Mouse (Mus musculus): ENCODE data around the gene Rab21.
"Not testable (repeated sequence)": the region's sequence is repeated elsewhere in the genome, so short reads cannot be mapped to it uniquely, and the experiment has no call there.

The Rab21 gene

DNA sequence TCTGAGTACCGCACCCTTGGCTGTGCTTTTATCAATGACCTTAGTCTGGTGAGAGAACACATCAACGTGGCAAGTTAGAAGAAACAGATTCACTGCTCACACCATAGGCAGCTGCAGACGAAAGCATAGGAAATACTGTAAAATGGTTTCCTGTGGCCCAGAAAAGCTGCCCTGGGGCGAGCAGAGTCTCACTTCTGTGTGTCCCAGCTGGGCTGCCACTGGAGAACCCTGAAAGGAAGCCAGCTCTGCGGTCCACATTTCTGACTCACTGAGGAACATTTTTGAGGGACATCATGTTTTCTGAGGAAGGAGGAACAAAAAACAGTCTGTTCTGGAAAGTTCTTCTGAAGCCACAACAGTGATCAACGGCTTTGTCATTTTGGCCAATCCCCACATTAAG, 13.1 kb upstream of the Rab21 start:
- DNase-seq (ENCODE audit: low read depth, low spot score), result no peak

DNA sequence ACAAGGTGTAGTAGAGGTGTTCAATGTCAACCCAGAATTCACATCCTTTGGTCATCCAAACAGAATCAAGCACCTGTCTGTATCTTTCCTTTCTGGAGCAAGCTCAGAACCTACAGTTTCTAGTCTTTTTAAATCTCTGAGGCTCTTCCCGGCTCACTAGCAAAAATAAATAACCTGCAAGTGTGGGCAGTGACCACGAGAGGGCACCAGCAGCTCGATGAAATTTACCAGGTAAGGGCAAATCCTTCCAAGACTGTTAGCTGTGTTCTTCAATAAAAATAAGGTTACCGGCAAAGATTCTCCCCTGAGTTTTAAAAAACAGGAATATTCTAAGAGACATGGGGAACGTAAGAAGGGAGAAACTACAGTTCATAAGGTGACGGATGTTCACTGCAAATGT, 7.9 kb upstream of the Rab21 start:
- peak; percentile 75 for DNase-seq (ENCODE audit: low read depth, low spot score)

DNA sequence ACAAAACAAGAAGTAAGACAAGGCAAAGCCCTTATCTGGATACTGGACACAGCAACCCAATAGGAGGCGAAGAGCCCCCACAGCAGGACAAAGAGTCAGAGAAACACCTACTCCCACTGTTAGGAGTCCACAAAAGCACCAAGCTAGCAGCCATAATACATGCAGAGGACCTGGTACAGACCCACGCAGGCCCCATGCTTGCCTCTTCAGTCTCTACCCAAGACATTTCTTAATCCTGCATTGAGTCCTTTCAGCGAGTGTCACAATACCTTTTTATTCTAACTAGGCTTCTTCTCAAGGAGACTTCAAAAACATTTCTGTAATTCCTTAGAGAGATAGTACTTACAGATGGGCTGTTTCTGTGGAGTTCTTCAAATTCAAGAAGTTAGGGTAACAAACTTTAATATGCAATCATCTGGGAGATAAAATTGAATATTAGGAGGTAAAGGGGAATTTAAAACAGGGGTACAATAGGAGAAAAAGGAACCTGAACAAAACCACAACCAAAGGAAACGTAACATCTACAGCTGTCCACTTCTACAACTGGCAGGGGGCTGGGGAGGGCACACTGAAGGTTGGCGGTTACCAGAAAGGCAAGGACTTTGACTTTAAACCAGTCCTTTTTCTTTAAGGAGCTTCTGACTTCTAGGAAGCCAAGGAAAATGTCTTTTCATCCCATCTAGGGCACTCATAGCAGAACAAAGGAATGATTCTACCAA, 6.1 kb upstream of the Rab21 start:
- DNase-seq (ENCODE audit: low read depth, low spot score), result no peak

DNA sequence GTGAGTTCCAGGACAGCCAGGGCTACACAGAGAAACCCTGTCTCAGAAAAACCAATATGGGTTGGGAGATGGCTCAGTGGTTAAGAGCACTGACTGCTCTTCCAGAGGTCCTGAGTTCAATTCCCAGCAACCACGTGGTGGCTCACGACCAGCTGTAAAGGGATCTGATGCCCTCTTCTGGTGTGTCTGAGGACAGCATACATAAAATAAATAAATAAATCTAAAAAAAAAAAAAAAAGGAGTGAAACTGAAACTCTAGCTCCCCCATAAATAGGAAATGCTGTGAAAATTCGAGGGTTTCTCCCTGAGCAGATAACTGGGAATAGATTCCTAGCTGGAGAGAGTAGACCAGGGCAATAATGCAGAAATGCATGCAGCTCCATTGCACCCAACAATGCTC, 3.0 kb upstream of the Rab21 start:
- not testable (repeated sequence) for DNase-seq (ENCODE audit: low read depth, low spot score)

DNA sequence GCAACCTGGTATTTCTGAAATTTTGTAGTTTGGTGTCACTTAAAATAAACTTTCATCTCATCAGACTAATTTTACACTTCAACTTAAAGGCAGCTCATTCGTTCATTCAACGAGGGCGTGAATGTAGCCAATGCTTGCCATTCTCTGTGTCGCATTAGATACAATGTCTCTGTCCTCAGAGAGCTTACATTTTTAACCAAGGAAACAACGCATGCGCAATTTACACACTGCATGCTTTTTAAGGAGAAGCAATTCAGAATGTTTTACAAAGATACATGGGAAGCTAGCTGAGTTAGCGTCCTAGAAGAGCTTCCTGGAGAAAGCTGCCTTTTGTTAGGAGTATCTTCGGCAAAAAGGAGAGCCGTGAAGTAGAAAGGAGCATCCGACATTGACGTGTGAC, 919 bp upstream of the Rab21 start:
- DNase-seq (ENCODE audit: low read depth, low spot score), result no peak

DNA sequence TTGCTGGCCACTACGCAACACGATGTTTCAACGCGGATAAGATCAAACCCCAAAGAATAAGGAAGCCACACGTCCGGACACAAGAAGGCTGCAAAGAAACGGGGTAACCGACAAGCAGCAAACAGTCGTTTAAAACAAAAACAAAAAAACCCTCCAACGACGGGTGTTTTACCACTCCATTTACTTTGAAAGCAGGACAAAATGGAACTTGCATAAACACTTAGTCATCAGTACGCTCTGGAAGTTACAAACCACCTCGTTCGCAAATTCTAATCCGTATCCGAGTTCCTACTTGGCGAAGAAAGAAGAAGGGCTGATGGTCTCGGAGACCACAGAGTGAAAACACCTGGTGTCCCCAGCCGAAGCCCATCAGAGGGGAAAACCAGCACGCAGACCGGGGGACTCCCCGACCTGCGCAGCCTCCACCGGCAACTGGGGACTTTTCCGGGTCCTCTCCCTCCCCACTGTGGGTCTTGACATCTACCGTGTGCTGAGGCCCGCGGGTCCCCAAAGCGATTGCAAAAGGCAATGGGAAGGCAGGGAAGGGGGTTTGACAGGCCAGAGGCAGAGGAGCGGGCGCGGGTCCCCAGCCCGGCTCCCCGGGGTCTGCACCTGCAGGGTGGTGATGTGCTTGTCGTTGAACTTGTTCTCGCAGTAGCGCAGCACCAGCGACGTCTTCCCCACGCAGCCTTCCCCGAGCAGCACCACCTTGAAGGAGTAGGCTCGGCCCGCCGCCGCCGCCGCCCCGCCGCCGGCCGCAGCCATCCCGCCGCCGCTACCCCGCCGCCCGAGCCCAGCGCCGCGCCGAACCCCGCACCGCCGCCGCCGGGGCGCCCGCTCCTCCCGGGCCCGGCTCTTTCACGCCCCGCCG, 577 bp downstream of the Rab21 start:
- DNase-seq (ENCODE audit: low read depth, low spot score), result no peak

DNA sequence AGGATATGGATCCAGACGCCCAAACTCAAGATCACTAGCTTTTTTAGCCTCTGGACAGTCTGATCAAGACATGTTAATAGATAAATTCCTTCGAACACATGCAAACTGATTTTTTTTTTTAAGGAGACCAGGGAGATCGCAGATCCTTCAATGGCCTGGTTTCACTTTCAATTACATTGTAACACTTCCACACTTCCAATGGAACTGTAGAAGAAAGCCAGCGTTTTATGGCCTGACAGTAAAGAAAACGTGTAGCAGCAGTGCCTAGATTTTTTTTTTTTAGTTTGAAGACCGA, 1.2 kb downstream of the Rab21 start:
- DNase-seq (ENCODE audit: low read depth, low spot score), result no peak

DNA sequence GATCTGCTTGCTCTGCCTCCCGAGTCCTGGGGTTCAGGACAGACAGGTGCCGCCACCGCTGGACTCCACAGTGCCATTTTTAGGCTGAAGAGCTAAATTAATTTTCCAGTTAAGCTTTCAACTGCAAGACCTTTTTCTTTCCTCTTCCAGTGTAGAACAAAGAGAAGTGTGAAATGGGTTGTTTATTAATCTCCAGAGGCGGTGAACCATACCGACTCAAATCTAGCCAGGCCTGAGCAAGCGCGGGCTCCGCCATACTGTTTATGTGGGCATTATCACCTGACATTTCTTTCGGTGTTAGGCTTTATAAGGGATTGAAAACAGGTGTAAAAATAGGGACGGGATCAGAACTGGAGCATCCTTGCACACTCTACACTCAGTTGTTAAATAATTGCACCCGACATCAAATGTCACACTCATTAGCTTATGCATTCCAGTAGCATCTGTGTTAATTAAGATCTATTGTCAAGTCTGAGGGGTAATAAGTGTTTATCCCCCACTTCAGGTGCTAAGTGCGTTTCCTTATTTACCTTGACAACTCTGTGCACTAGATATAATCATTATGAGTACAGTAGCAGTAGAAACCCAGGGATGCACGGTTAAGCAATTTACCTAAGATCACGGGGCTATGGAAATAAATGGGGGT, 1.6 kb downstream of the Rab21 start:
- DNase-seq (ENCODE audit: low read depth, low spot score), result no peak

DNA sequence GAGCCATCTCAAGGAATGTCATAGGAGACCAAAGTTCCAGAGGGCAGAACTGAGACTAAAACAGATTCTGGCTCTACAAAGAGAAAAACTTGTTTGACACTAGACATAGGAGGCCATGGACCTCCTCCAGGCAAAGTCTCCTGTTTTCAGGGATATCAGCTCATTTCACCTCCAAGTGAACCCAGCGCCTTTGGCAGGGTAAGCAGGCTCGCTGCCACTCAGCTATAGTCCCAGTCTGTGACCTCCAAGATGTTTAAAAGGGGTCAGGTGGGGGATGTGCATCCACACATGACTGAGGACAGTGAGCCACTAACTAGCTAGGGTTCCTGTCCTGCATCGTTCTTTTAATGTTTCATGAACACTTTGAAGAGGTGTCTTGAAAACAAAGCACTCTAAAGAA, 2.7 kb downstream of the Rab21 start:
- no peak for DNase-seq (ENCODE audit: low read depth, low spot score)

DNA sequence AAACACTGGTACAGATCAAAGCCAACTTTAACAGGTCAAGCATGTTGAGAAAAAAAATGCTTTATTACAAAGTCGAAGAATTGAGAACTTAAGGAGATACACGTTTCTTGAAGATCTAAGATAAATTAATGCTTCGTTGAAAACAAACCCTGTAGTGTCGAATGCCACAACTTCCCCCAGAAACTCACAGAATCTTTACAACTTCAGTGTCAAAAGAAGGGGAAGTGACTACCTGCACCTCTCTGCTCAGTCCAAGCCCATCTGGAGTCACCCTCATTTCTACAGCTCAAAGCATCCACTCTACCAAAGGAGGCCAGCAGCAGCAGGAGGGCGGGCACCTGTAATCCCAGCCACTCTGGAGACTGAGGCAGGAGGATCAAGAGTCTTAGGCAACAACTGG, 3.2 kb downstream of the Rab21 start:
- no peak for DNase-seq (ENCODE audit: low read depth, low spot score)

DNA sequence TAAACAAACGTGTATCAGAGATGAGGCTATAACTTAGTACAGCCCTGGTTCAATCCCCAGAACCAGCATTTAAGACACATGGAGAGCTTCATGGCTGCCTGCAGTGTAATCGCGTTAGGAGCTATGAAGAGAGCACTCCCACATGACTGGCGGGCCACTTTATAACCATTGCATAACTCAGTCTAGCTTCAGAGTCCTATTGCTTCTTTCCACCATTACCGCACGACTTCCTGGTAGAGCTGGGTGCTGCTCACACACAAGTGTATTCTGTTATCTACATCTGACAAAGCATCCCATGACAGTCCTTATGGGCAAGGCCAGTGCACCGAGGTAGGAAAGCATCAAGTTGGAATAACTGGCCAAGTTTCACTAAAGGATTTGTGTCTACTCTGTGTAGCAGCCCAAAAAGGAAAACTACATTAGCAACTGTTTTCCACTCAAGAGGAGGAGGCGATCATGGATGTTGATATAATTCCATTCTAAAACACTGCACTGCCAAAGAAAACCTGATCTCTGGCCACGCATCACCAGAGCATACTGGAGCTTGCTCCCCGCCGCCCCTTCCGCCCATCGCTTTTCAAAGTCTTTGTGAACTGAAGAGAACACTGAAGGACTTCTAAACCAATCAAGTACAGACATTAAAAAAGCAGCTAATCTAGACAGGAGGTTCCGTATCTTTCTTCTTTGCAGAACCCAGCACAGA, 4.0 kb downstream of the Rab21 start:
- DNase-seq (ENCODE audit: low read depth, low spot score), result no peak

DNA sequence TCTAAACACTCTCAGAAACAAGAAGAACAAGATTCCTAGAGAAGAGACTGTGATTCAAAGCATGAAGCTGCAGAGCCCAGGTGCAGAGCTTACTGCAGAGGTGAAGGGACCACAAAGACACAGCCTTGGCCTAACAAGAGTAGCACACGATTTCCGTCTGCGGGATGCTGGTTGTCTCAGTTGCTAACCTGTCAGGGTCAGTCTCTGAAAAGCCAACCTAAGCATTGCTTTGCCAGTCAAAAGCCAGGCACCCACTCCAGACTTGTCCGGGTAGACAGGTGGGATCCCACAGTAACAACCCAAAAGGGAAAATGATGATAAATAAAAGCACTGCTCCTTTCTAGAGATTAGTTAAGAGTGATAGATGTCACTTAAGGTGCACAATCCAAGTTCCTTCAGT, 6.2 kb downstream of the Rab21 start:
- DNase-seq (ENCODE audit: low read depth, low spot score), result no peak

DNA sequence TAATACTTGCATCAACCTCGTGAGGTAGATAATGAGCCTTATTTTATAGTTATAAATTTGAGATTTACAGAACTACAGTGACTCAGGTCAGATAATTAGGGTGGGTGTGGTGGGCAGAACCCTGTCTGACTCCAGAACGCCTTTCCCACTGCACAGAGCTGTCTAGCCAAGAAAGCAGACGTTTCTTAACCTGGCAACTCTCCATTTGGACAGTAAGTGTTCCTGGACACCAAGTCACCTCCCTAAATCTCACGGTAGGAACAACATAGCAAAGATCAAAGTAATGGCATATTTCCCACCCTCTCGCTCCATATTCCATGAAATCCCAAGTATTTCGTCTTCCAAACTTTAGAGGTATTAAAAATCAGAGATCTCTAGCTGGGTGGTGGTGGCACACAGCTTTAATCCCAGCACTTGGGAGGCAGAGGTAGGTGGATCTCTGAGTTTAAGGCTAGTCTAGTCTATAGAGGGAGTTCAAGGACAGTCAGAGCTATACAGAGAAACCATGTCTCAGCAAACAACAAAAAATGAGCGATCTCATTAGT, 8.0 kb downstream of the Rab21 start:
- no peak for DNase-seq (ENCODE audit: low read depth, low spot score)

DNA sequence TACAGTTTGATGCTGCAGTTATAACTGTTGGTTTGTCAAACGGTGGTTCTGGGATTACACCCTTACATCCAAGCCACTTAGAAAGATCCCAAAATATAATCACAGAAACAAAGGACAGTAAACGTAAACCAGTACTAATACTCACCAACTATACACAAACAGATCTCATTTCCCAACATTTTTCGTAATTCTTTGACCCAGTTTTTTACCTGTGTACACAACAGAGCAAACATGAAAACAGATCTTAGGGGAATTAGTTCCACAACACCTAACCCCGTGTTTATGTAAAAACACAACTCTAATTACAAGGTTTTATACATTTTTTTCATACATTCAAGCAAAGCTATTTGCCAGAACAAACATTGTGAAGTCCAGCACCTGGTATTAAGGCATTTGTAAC, 16.7 kb downstream of the Rab21 start:
- no peak for DNase-seq (ENCODE audit: low read depth, low spot score)

DNA sequence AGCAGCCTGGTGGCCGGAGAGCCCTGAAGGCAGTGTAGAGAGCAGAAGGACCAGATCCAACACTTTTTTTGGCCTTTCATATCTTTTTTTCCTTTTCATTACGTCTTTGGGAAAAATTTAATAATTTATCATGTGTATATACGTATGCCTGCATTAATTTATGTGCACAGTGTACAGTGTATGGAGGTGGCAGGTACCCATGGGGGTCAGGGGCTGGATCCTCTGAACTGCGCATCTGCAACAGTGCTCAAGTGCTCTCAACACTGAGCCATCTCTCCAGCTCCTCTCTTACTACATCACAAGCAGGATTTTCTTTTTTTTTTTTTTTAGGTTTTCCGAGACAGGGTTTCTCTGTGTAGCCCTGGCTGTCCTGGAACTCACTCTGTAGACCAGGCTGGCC, 17.8 kb downstream of the Rab21 start:
- DNase-seq (ENCODE audit: low read depth, low spot score), result no peak

DNA sequence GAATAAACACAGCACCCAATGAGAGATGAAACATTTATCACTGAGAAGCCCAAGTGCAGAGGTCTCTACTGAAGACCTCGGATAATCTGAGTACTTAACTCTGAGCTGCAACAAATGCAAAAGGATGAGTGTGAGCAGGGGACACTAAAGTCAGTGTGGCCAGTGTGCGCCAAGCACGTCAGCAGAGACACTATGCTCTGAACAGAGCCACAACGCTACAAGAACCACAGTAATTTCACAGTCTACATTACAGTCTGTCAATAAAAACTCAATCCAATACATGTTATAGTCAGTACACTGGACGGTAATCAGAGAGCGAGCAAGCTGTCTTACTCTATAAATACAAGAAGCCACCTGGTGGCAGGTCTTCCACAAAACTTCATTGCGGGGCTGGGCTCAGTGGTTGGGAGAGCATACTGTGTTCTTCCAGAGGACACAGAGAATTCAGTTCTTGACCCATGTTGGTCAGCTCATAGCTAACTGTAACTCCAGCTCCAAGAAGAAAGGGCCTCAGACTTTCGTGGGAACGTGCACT, 18.9 kb downstream of the Rab21 start:
- DNase-seq (ENCODE audit: low read depth, low spot score), result no peak

DNA sequence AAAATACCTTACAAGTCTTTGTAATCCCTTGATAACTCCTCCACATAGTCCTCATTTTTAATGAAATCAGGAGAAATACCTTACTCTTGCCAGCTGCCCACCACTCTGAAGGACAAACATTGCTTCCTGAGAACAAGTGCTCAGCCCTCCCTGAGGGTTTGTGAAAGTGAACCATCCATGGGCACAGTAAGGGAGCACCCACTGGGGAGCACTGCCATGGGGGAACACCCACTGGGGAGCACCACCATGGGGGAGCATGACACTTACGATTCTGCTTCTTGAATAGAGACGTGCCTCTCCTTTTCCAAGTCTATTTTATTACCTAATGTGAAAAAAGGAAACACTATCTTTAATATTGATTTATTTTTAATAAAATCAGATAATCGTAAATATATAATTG, 20.2 kb downstream of the Rab21 start:
- DNase-seq (ENCODE audit: low read depth, low spot score), result no peak

DNA sequence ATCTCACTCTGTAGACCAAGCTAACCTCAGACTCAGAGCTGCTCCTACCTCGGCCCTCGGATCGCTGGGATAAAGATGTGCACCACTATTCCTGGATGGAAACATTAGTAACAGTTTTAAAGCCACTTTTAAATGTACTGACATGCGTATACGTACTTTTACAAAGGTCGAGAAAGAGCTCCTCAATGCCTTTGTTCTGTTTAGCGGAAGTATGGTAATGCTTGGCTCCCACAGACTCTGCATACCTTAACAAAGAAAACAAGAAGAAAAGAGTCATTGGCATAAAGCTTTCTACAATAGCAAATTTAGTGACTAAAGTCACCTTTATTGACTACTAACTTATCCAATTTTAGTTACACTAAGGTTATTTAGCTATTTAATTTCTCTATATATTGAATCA, 20.7 kb downstream of the Rab21 start:
- no peak for DNase-seq (ENCODE audit: low read depth, low spot score)

DNA sequence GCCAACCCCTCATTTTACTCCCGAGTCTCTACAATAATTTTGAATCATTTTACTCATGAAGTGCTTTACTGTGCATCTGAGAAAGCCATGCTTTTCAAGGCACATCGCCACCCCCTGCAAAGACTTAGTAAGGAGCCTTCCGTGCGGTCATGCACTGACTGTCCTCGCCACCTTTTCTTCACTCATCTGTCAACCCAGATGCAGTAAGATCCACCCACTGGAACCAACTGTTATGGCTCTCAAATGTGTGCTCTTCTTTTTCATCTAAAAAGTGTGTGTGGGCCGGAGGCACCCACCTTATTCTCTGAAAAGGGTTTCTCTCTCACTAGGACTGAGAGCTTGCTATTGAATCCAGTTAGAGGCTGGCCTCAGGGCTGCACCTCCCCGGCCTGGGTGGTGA, 21.4 kb downstream of the Rab21 start:
- DNase-seq (ENCODE audit: low read depth, low spot score), result no peak

DNA sequence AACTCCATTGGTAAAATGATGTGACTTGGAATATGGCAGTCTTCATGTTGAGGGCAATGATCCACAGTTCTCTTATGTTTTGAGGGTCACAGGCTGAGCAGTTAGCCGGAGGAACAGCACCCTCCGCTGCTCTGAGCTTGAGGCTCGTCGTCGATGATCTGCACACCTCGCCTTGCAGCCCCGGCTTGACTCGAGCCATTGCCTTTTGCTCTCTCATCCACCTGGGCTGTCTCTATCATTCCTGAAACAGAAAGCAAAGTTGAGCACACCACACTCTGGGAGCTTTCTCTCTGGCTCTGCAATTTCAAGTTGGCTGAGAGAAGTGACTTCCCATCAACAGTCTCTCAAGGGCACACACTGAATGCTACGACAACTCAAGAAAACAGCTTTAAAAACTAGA, 24.7 kb downstream of the Rab21 start:
- no peak for DNase-seq (ENCODE audit: low read depth, low spot score)

DNA sequence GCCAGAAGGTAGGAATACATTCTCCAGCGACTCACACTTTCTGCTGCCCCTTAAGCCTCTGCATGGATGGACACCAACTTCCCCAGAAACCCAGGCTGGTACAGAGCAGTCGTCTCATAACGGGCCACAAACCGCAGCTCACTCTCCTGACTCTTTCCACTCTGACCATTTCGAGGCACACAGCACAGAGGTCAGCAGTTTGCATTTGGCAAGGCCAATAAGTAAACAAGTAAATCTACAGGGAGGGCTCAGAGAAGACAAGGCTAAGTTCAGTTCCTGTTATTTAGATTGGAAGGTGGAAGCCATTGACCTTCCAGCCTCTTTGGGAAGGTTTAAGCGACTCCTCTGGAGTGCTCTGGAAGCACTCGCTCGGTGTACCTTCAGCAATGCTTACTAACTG, 26.5 kb downstream of the Rab21 start:
- DNase-seq (ENCODE audit: low read depth, low spot score), result no peak

DNA sequence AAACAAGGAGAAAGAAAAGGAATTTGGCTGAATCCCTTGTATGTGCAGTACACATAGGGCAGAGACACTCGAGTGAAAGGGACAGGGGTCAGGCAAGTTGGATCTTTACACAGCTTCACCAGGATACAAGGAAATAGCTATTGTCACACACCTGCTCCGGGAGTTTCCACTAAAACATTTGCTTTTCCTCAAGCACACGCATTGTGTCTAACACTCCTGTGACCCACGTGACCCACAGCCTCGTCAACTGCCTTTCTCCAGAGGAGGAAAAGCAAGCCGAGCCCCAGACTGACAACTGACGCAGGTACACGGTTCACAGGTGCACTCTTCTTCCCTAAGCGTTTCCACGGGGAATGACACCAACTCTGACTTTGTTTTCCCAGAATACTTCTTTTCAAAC, 31.2 kb downstream of the Rab21 start:
- no peak for DNase-seq (ENCODE audit: low read depth, low spot score)
